Mouse (Mus musculus) limb, embryonic 14.5 days (tissue): ENCODE measurements at regions not wholly inside any gene's neighbourhood (a gene's known extent, or its start where the extent isn't known, plus 50 kb on each side); places are given as distances from the start of the nearest gene placed in this dataset.

ENCODE experiments used
- ATAC-seq: fragments of 200-750 bp; cut with Nextera tagmentation; 2 replicates; pipeline ENCODE4 v1.8.0; 2017; ENCODE audit warnings: low read depth, moderate number of reproducible peaks, moderate TSS enrichment; ENCODE audit not compliant: low FRiP score
- DNase-seq: peaks from one replicate; pipeline ENCODE4 v3.0.0-alpha.2; 2015; ENCODE audit warnings: low spot score
- H3K27ac ChIP-seq: fragments of 300-500 bp; sonication (generic); replicated peaks from 2 replicates; pipeline ENCODE4 v1.5.1; 2014; ENCODE audit warnings: low read depth, mild to moderate bottlenecking, low read length, moderate library complexity, mixed read lengths
- H3K27me3 ChIP-seq: fragments of 300-500 bp; sonication (generic); 2 replicates; pipeline ENCODE4 v1.6.1; 2014; ENCODE audit warnings: low read length, mixed read lengths; ENCODE audit not compliant: control insufficient read depth, insufficient read depth
- H3K36me3 ChIP-seq: fragments of 300-500 bp; sonication (generic); 2 replicates; pipeline ENCODE4 v1.6.1; 2014; ENCODE audit warnings: mild to moderate bottlenecking, low read length, moderate library complexity, mixed read lengths; ENCODE audit not compliant: control insufficient read depth, insufficient read depth
- H3K4me1 ChIP-seq: fragments of 300-500 bp; sonication (generic); 2 replicates; pipeline ENCODE4 v1.6.1; 2014; ENCODE audit warnings: antibody characterized with exemption, low read length, mixed read lengths; ENCODE audit not compliant: control insufficient read depth, insufficient read depth
- H3K4me2 ChIP-seq: fragments of 300-500 bp; sonication (generic); replicated peaks from 2 replicates; pipeline ENCODE4 v1.6.1; 2014; ENCODE audit warnings: low read depth, mild to moderate bottlenecking, low read length, moderate library complexity; ENCODE audit not compliant: severe bottlenecking
- H3K4me3 ChIP-seq: fragments of 300-500 bp; sonication (generic); replicated peaks from 2 replicates; pipeline ENCODE4 v1.5.1; 2014; ENCODE audit warnings: low read length
- H3K9ac ChIP-seq: fragments of 300-500 bp; sonication (generic); 2 replicates; pipeline ENCODE4 v1.6.1; 2014; ENCODE audit warnings: mild to moderate bottlenecking, low read depth, low read length, moderate library complexity; ENCODE audit not compliant: severe bottlenecking
- H3K9me3 ChIP-seq: fragments of 300-500 bp; sonication (generic); 2 replicates; pipeline ENCODE4 v1.6.1; 2016; ENCODE audit warnings: low read length; ENCODE audit not compliant: control insufficient read depth
- POLR2A ChIP-seq: fragments of 200-500 bp; IDR thresholded peaks from 2 replicates; pipeline ENCODE4 v1.8.0; 2012; ENCODE audit warnings: inconsistent platforms, mild to moderate bottlenecking, moderate library complexity, borderline replicate concordance; ENCODE audit not compliant: insufficient read depth, insufficient read length; ENCODE audit errors: extremely low read depth
- WGBS: fragments of 180-500 bp; shearing (Covaris S2); extraction: QIAGEN DNeasy Blood & Tissue Kit; methylation state at CpG from one replicate; pipeline ENCODE4 v1.1.7; 2014; 5-methylcytosine and 5-hydroxymethylcytosine counted together

- no peak for DNase-seq
- no peak overlapping the region for H3K4me3 ChIP-seq
- no peak for TF ChIP-seq POLR2A
- no peaks in the 10 kb centered on the region for H3K27me3 ChIP-seq
- no peak overlapping the region for H3K9ac ChIP-seq
- peaks cover 7% of the 10 kb centered on the region; the same call in 1 of the 2 replicates for H3K4me1 ChIP-seq
- no peaks in the 10 kb centered on the region for H3K36me3 ChIP-seq
- no peak overlapping the region for H3K27ac ChIP-seq
- WGBS, result 40% methylated on average over 12 of the region's 12 CpGs
- H3K4me2 ChIP-seq, result no peak overlapping the region
- no peak for ATAC-seq
- no peaks in the 10 kb centered on the region for H3K9me3 ChIP-seq
These were observed 539.6 kb downstream of the Epha4 start for GRCm38 (mm10) chr1:76975077-76975945.

- WGBS, result 42% methylated on average over 9 of the region's 9 CpGs
- no peaks in the 10 kb centered on the region for H3K36me3 ChIP-seq
- no peak overlapping the region for H3K9ac ChIP-seq
- H3K4me1 ChIP-seq, result peaks cover 11% of the 10 kb centered on the region
- DNase-seq (no peak), ATAC-seq (no peak)
- TF ChIP-seq POLR2A, result no peak
- no peaks in the 10 kb centered on the region; the same call in 1 of the 2 replicates for H3K27me3 ChIP-seq
- H3K4me2 ChIP-seq, result no peak overlapping the region
- H3K9me3 ChIP-seq, result no peaks in the 10 kb centered on the region
- H3K4me3 ChIP-seq, result no peak overlapping the region
- H3K27ac ChIP-seq, result no peak overlapping the region
These were observed 534.3 kb downstream of the Epha4 start for GRCm38 (mm10) chr1:76980498-76981152.

- Histone ChIP-seq H3K9me3 (no peaks in the 10 kb centered on the region), H3K4me2 (no peak overlapping the region), H3K4me3 (no peak overlapping the region), H3K36me3 (no peaks in the 10 kb centered on the region), H3K27ac (no peak overlapping the region), H3K27me3 (no peaks in the 10 kb centered on the region), H3K4me1 (no peaks in the 10 kb centered on the region), H3K9ac (no peak overlapping the region)
- 70% methylated on average over 2 of the region's 2 CpGs for WGBS
- DNase-seq (no peak), ATAC-seq (no peak)
- no peak for TF ChIP-seq POLR2A
These were observed 521.1 kb downstream of the Epha4 start for GRCm38 (mm10) chr1:76993776-76994175.

- Histone ChIP-seq H3K4me2 (no peak overlapping the region), H3K9me3 (no peaks in the 10 kb centered on the region)
These were observed 506.9 kb downstream of the Epha4 start for GRCm38 (mm10) chr1:77008001-77008400.

GRCm38 (mm10) chr1:77010608-77011214 is 504.2 kb downstream of the Epha4 start:
- 55% methylated on average over 8 of the region's 8 CpGs for WGBS
- no peak overlapping the region for H3K27ac ChIP-seq
- ATAC-seq, result no peak
- H3K4me3 ChIP-seq, result no peak overlapping the region
- no peak for TF ChIP-seq POLR2A
- H3K9me3 ChIP-seq, result no peaks in the 10 kb centered on the region
- no peaks in the 10 kb centered on the region for H3K27me3 ChIP-seq
- no peak overlapping the region for H3K9ac ChIP-seq
- DNase-seq, result no peak
- H3K4me2 ChIP-seq, result no peak overlapping the region
- peaks cover 10% of the 10 kb centered on the region; the same call in 1 of the 2 replicates for H3K4me1 ChIP-seq
- H3K36me3 ChIP-seq, result no peaks in the 10 kb centered on the region

More at GRCm38 (mm10) chr1:77008001-77008400, 506.9 kb downstream of the Epha4 start:
- Histone ChIP-seq H3K9ac (no peak overlapping the region), H3K27ac (no peak overlapping the region), H3K4me3 (no peak overlapping the region), H3K27me3 (no peaks in the 10 kb centered on the region), H3K4me1 (peaks cover 10% of the 10 kb centered on the region; the same call in 1 of the 2 replicates), H3K36me3 (no peaks in the 10 kb centered on the region)
- no peak for ATAC-seq
- no peak for TF ChIP-seq POLR2A
- no peak for DNase-seq
- WGBS, result 81% methylated on average over 6 of the region's 6 CpGs
